Mouse (Mus musculus) CH12.LX (cell line): ENCODE data around the gene Tspear. TPM values are rescaled to one million over a fixed set of nuclear protein-coding genes. Genes with fewer than 3 reads are reported as not detected.

Source experiments
- DNase-seq: peaks from one replicate; pipeline ENCODE4 v3.0.0-alpha.2; 2013; ENCODE audit errors: extremely low read depth
- H3K27ac ChIP-seq: 2 replicates; pipeline ENCODE4 v1.5.1; 2012; ENCODE audit warnings: low read depth, mild to moderate bottlenecking, control low read depth, moderate library complexity; ENCODE audit not compliant: insufficient read depth
- H3K27me3 ChIP-seq: replicated peaks from 2 replicates; pipeline ENCODE3; 2012; ENCODE audit warnings: inconsistent platforms
- H3K36me3 ChIP-seq, 2 experiments: replicated peaks in 1 of 2; 2 replicates each; pipeline versions ENCODE3 to v1.6.1; 2012; ENCODE audit warnings: inconsistent platforms in 1 of 2, low read length in 1 of 2, mild to moderate bottlenecking in 1 of 2, mixed read lengths in 1 of 2, moderate library complexity in 1 of 2; ENCODE audit not compliant: control insufficient read depth in 1 of 2, insufficient read depth in 1 of 2
- H3K4me1 ChIP-seq, 2 experiments: 2 replicates each; pipeline ENCODE4 v1.6.1; 2012; ENCODE audit warnings: inconsistent platforms in 1 of 2, moderate library complexity in 1 of 2; ENCODE audit not compliant: insufficient read depth in 2 of 2, control insufficient read depth in 1 of 2
- H3K4me2 ChIP-seq: 2 replicates; pipeline ENCODE4 v1.6.1; 2012; ENCODE audit warnings: low read depth, mild to moderate bottlenecking, control low read depth; ENCODE audit not compliant: poor library complexity, insufficient read depth, severe bottlenecking
- H3K4me3 ChIP-seq, 3 experiments: fragments of 150-350 bp in 1 of 3; sonication (generic) in 1 of 3; replicated peaks in 1 of 3; 2 replicates each; pipeline versions ENCODE3 to v1.5.1; 2011 to 2012; ENCODE audit warnings: low read depth in 2 of 3, low read length in 2 of 3, mild to moderate bottlenecking in 2 of 3, moderate library complexity in 2 of 3, control low read depth in 1 of 3, improper control_type of control experiment in 1 of 3, inconsistent platforms in 1 of 3, mixed read lengths in 1 of 3; ENCODE audit not compliant: poor library complexity in 1 of 3
- H3K79me2 ChIP-seq: replicated peaks from 2 replicates; pipeline ENCODE4 v1.6.1; 2012; ENCODE audit warnings: mild to moderate bottlenecking, moderate library complexity; ENCODE audit not compliant: control insufficient read depth, poor library complexity, insufficient read depth, severe bottlenecking; ENCODE audit errors: extremely low read depth
- H3K9ac ChIP-seq: 2 replicates; pipeline ENCODE4 v1.6.1; 2012; ENCODE audit warnings: low read depth, mild to moderate bottlenecking, control low read depth, moderate library complexity; ENCODE audit not compliant: insufficient read depth
- H3K9me3 ChIP-seq: replicated peaks from 2 replicates; pipeline ENCODE3; 2012; ENCODE audit warnings: low read length, inconsistent platforms, mixed read lengths
- BHLHE40 ChIP-seq: IDR thresholded peaks from 2 replicates; pipeline ENCODE4 v1.6.1; 2011; ENCODE audit warnings: mild to moderate bottlenecking, low read depth, low read length, improper control_type of control experiment
- CHD1 ChIP-seq: IDR thresholded peaks from 2 replicates; pipeline ENCODE4 v1.6.1; 2012; ENCODE audit warnings: low read depth, low read length, improper control_type of control experiment, inconsistent platforms
- CHD2 ChIP-seq: IDR thresholded peaks from 2 replicates; pipeline ENCODE4 v1.6.1; 2011; ENCODE audit warnings: low read length, improper control_type of control experiment
- CTCF ChIP-seq, 2 experiments: IDR thresholded peaks in 1 of 2; conservative IDR thresholded peaks in 1 of 2; 2 replicates each; pipeline ENCODE4 v1.5.1; 2011 to 2012; ENCODE audit warnings: low read depth in 2 of 2, low read length in 2 of 2, improper control_type of control experiment in 1 of 2, inconsistent platforms in 1 of 2, mild to moderate bottlenecking in 1 of 2, moderate library complexity in 1 of 2
- E2F4 ChIP-seq: IDR thresholded peaks from 2 replicates; pipeline ENCODE4 v1.6.1; 2011; ENCODE audit warnings: low read depth, low read length, improper control_type of control experiment; ENCODE audit not compliant: insufficient replicate concordance
- ELF1 ChIP-seq: IDR thresholded peaks from 2 replicates; pipeline ENCODE4 v1.6.1; 2014; ENCODE audit warnings: low read depth, mild to moderate bottlenecking, inconsistent platforms, low read length, improper control_type of control experiment
- EP300 ChIP-seq: IDR thresholded peaks from 2 replicates; pipeline ENCODE4 v1.6.1; 2011; ENCODE audit warnings: low read length, improper control_type of control experiment
- GABPA ChIP-seq: IDR thresholded peaks from 2 replicates; pipeline ENCODE4 v1.6.1; 2012; ENCODE audit warnings: low read depth, low read length, improper control_type of control experiment, inconsistent platforms; ENCODE audit not compliant: insufficient replicate concordance
- HCFC1 ChIP-seq: IDR thresholded peaks from 2 replicates; pipeline ENCODE4 v1.6.1; 2012; ENCODE audit warnings: low read depth, mild to moderate bottlenecking, inconsistent platforms, low read length, improper control_type of control experiment
- IRF4 ChIP-seq: IDR thresholded peaks from 2 replicates; pipeline ENCODE4 v1.6.1; 2014; ENCODE audit warnings: low read depth, mild to moderate bottlenecking, inconsistent platforms, low read length, improper control_type of control experiment
- JUN ChIP-seq: IDR thresholded peaks from 2 replicates; pipeline ENCODE4 v1.6.1; 2011; ENCODE audit warnings: low read depth, mild to moderate bottlenecking, low read length, improper control_type of control experiment, moderate library complexity; ENCODE audit not compliant: insufficient read depth
- JUND ChIP-seq: conservative IDR thresholded peaks from 2 replicates; pipeline ENCODE4 v1.6.1; 2011; ENCODE audit warnings: low read depth, low read length, improper control_type of control experiment
- MAFK ChIP-seq: IDR thresholded peaks from 2 replicates; pipeline ENCODE4 v1.6.1; 2011; ENCODE audit warnings: low read length, improper control_type of control experiment; ENCODE audit not compliant: insufficient replicate concordance
- MAX ChIP-seq: IDR thresholded peaks from 2 replicates; pipeline ENCODE4 v1.6.1; 2011; ENCODE audit warnings: low read length, improper control_type of control experiment
- MAZ ChIP-seq: IDR thresholded peaks from 2 replicates; pipeline ENCODE4 v1.6.1; 2012; ENCODE audit warnings: low read depth, mild to moderate bottlenecking, inconsistent platforms, low read length, improper control_type of control experiment, moderate library complexity
- MEF2A ChIP-seq: IDR thresholded peaks from 2 replicates; pipeline ENCODE4 v1.6.1; 2014; ENCODE audit warnings: low read depth, mild to moderate bottlenecking, inconsistent platforms, low read length, improper control_type of control experiment, borderline replicate concordance
- MYC ChIP-seq: IDR thresholded peaks from 2 replicates; pipeline ENCODE4 v1.6.1; 2011; ENCODE audit warnings: low read depth, mild to moderate bottlenecking, improper control_type of control experiment, low read length
- NELFE ChIP-seq: IDR thresholded peaks from 2 replicates; pipeline ENCODE4 v1.6.1; 2011; ENCODE audit warnings: low read depth, low read length, improper control_type of control experiment
- NRF1 ChIP-seq: IDR thresholded peaks from 2 replicates; pipeline ENCODE4 v1.6.1; 2014; ENCODE audit warnings: low read depth, mild to moderate bottlenecking, inconsistent platforms, low read length, improper control_type of control experiment, moderate library complexity
- PAX5 ChIP-seq: IDR thresholded peaks from 2 replicates; pipeline ENCODE4 v1.6.1; 2012; ENCODE audit warnings: low read length, inconsistent platforms, mixed read lengths
- POLR2A ChIP-seq: IDR thresholded peaks from 2 replicates; pipeline ENCODE4 v1.6.1; 2011; ENCODE audit warnings: low read depth, mild to moderate bottlenecking, improper control_type of control experiment, low read length
- POLR2AphosphoS2 ChIP-seq: IDR thresholded peaks from 2 replicates; pipeline ENCODE4 v1.6.1; 2011; ENCODE audit warnings: low read depth, low read length, improper control_type of control experiment
- RAD21 ChIP-seq: IDR thresholded peaks from 2 replicates; pipeline ENCODE4 v1.6.1; 2011; ENCODE audit warnings: low read depth, mild to moderate bottlenecking, low read length, improper control_type of control experiment, moderate library complexity
- RCOR1 ChIP-seq: conservative IDR thresholded peaks from 2 replicates; pipeline ENCODE4 v1.6.1; 2012; ENCODE audit warnings: low read depth, mild to moderate bottlenecking, inconsistent platforms, low read length, improper control_type of control experiment
- SMC3 ChIP-seq: IDR thresholded peaks from 2 replicates; pipeline ENCODE4 v1.6.1; 2011; ENCODE audit warnings: low read depth, low read length, improper control_type of control experiment
- TBP ChIP-seq: conservative IDR thresholded peaks from 2 replicates; pipeline ENCODE4 v1.6.1; 2011; ENCODE audit warnings: low read depth, low read length, improper control_type of control experiment
- UBTF ChIP-seq: IDR thresholded peaks from 2 replicates; pipeline ENCODE4 v1.6.1; 2012; ENCODE audit warnings: low read depth, mild to moderate bottlenecking, inconsistent platforms, low read length, improper control_type of control experiment, moderate library complexity
- USF1 ChIP-seq: IDR thresholded peaks from 2 replicates; pipeline ENCODE4 v1.6.1; 2014; ENCODE audit warnings: low read depth, mild to moderate bottlenecking, inconsistent platforms, low read length, improper control_type of control experiment
- ZC3H11A ChIP-seq: IDR thresholded peaks from 2 replicates; pipeline ENCODE4 v1.6.1; 2012; ENCODE audit warnings: low read depth, mild to moderate bottlenecking, inconsistent platforms, low read length, improper control_type of control experiment
- ZKSCAN1 ChIP-seq: IDR thresholded peaks from 2 replicates; pipeline ENCODE4 v1.6.1; 2012; ENCODE audit warnings: low read depth, inconsistent platforms, low read length, improper control_type of control experiment, borderline replicate concordance
- ZMIZ1 ChIP-seq: IDR thresholded peaks from 2 replicates; pipeline ENCODE4 v1.6.1; 2012; ENCODE audit warnings: low read depth, mild to moderate bottlenecking, inconsistent platforms, low read length, improper control_type of control experiment
- ZNF384 ChIP-seq: IDR thresholded peaks from 2 replicates; pipeline ENCODE4 v1.6.1; 2012; ENCODE audit warnings: low read depth, low read length, improper control_type of control experiment, inconsistent platforms
- dilution Hi-C: fragments of 300-500 bp; cut with MboI; formaldehyde crosslinking; loops from 2 replicates; pipeline ENCODE4 v1.14.3; 2020; ENCODE audit warnings: low sequenced_read_pairs; ENCODE audit not compliant: extremely low pct_unique_long_range_greater_than_20kb, extremely low pct_ligation_motif_present
- in situ Hi-C: fragments of 300-500 bp; cut with MboI; formaldehyde crosslinking; loops from 3 replicates; pipeline ENCODE4 v1.14.3; 2019; ENCODE audit warnings: low sequenced_read_pairs, low pct_ligation_motif_present, low pct_unique_long_range_greater_than_20kb, mixed read lengths
- polyA plus RNA-seq: library from polyadenylated mRNA; unstranded; fragments of >175 nt; gene quantifications from 2 replicates; pipeline ENCODE4 v1.2.1, GENCODE M21; 2012; ENCODE audit warnings: low read depth; ENCODE audit not compliant: insufficient read length
- total RNA-seq, 2 experiments: library from RNA; depleted of rRNA; stranded (reverse); fragments of 300-350 nt in 1 of 2; fragments of >200 nt in 1 of 2; gene quantifications; 2 replicates each; pipeline ENCODE4 v1.2.3; 2012 to 2014

Gene Tspear
- total and polyA plus RNA-seq, 3 experiments: 0.09 to 0.42 TPM; not detected in 1

DNA sequence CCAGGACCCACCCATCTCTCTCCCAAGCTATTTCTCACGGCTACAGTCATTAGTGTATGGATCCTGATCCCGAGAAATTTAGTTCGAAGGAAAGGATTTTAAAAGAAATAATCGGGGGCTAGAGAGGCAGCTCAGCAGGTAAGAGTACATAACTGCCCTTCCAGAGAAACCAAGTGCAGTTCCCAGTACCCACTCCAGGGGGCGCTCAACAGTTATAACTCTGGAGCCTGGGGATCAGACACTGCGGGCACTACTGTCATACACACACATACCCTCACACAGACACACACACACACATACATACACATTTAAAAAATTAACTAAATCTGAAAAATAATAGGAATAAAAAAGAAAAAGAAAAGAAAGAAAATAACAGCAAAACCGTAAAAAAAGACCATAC lies 239.8 kb downstream of the Tspear start:
- dilution Hi-C loops (no loop called here), in situ Hi-C loops (no loop called here)
- H3K27me3 ChIP-seq: peaks cover 86% of the 10 kb centered on the region
- H3K4me1 ChIP-seq: peaks cover 0 to 2% of the 10 kb centered on the region in 2 experiments; a peak in 1 of 4 replicates
- H3K9me3 ChIP-seq: no peaks in the 10 kb centered on the region
- no peaks in the 10 kb centered on the region for H3K79me2 ChIP-seq
- H3K4me3 ChIP-seq: no peak overlapping the region
- no peak overlapping the region for H3K4me2 ChIP-seq
- peak; percentile 50 for DNase-seq
- no peaks in the 10 kb centered on the region for H3K36me3 ChIP-seq
- H3K27ac ChIP-seq: no peak overlapping the region
- TF ChIP-seq E2F4: no peak
- no peak for TF ChIP-seq POLR2AphosphoS2
- TF ChIP-seq ZNF384: no peak
- TF ChIP-seq NELFE: no peak
- no peak for TF ChIP-seq JUN
- no peak for TF ChIP-seq MAX
- peak; percentile 46 for TF ChIP-seq RAD21
- TF ChIP-seq BHLHE40: no peak
- no peak for TF ChIP-seq NRF1
- no peak for TF ChIP-seq GABPA
- TF ChIP-seq ELF1: no peak
- no peak for TF ChIP-seq UBTF
- no peak for TF ChIP-seq HCFC1
- TF ChIP-seq ZMIZ1: no peak
- TF ChIP-seq POLR2A: no peak
- TF ChIP-seq TBP: no peak
- TF ChIP-seq IRF4: no peak
- no peak for TF ChIP-seq CHD2
- no peak for TF ChIP-seq RCOR1
- peak; percentile 38 for TF ChIP-seq SMC3
- TF ChIP-seq MAZ: no peak
- peak; percentile 66 to 76 for TF ChIP-seq CTCF (conservative IDR thresholded peaks at IDR 0.05 in 1 of 2, IDR thresholded peaks at IDR 0.05 in 1 of 2; ENCODE audit: low read depth in 2 of 2, low read length in 2 of 2)
- TF ChIP-seq ZKSCAN1: no peak
- TF ChIP-seq CHD1: no peak
- no peak for TF ChIP-seq JUND
- no peak overlapping the region for H3K9ac ChIP-seq

- no peaks in the 10 kb centered on the region for H3K36me3 ChIP-seq
- dilution Hi-C loops (no loop called here), in situ Hi-C loops (no loop called here)
- no peak overlapping the region for H3K4me3 ChIP-seq
- no peak for TF ChIP-seq IRF4
- TF ChIP-seq MYC: no peak
- no peak for TF ChIP-seq BHLHE40
- no peak for TF ChIP-seq EP300
- no peak for TF ChIP-seq ZKSCAN1
- no peak for TF ChIP-seq ZC3H11A
- TF ChIP-seq PAX5: no peak
- TF ChIP-seq MAX: no peak
- no peak for TF ChIP-seq USF1
- TF ChIP-seq JUN: no peak
- TF ChIP-seq NRF1: no peak
- TF ChIP-seq CHD1: no peak
- TF ChIP-seq CTCF (conservative IDR thresholded peaks at IDR 0.05 in 1 of 2, IDR thresholded peaks at IDR 0.05 in 1 of 2; ENCODE audit: low read depth in 2 of 2, low read length in 2 of 2): no peak
- TF ChIP-seq MEF2A: no peak
- no peak for TF ChIP-seq RCOR1
- no peak for TF ChIP-seq HCFC1
- TF ChIP-seq MAFK: no peak
- TF ChIP-seq GABPA: no peak
- no peaks in the 10 kb centered on the region for H3K9me3 ChIP-seq
- H3K27ac ChIP-seq: no peak overlapping the region
- H3K9ac ChIP-seq: no peak overlapping the region
- DNase-seq: no peak
- peaks cover 86% of the 10 kb centered on the region for H3K27me3 ChIP-seq
- H3K4me1 ChIP-seq: peaks cover 0 to 2% of the 10 kb centered on the region in 2 experiments; a peak in 1 of 4 replicates
- H3K4me2 ChIP-seq: no peak overlapping the region
- H3K79me2 ChIP-seq: no peaks in the 10 kb centered on the region
Observed at GRCm38 (mm10) chr10:77927375-77927774, 241.0 kb downstream of the Tspear start.
